Mouse (Mus musculus): ENCODE results near the gene Epha3. TPM values are rescaled to one million over a fixed set of nuclear protein-coding genes. Genes with fewer than 3 reads are reported as not detected.

The Epha3 gene
- total RNA-seq, 2 experiments from 2014 or later = 24.3 to 25.7 TPM

GRCm38 (mm10) chr16:63658302-63658974 is 205.5 kb downstream of the Epha3 start:
- no peak for DNase-seq (ENCODE audit: low spot score in 2 of 2)

- DNase-seq (ENCODE audit: low spot score in 2 of 2) = no peak
Observed at GRCm38 (mm10) chr16:63657743-63658142, 206.2 kb downstream of the Epha3 start.

- DNase-seq (ENCODE audit: low spot score in 2 of 2) = no peak
Observed at GRCm38 (mm10) chr16:63653393-63653918, 210.5 kb downstream of the Epha3 start.

GRCm38 (mm10) chr16:63650760-63651159 is 213.2 kb downstream of the Epha3 start:
- no peak for DNase-seq (ENCODE audit: low spot score in 2 of 2)

- no peak for DNase-seq (ENCODE audit: low spot score in 2 of 2)
Observed at GRCm38 (mm10) chr16:63646577-63646976, 217.4 kb downstream of the Epha3 start.

- no peak for DNase-seq (ENCODE audit: low spot score in 2 of 2)
Observed at GRCm38 (mm10) chr16:63642641-63643040, 221.3 kb downstream of the Epha3 start.

- DNase-seq (ENCODE audit: low spot score in 2 of 2) = no peak
Observed at GRCm38 (mm10) chr16:63641603-63642002, 222.4 kb downstream of the Epha3 start.

GRCm38 (mm10) chr16:63638701-63639100 is 225.3 kb downstream of the Epha3 start:
- no peak for DNase-seq (ENCODE audit: low spot score in 2 of 2)

GRCm38 (mm10) chr16:63633748-63634166 is 230.2 kb downstream of the Epha3 start:
- DNase-seq (ENCODE audit: low spot score in 2 of 2) = no peak

- DNase-seq (ENCODE audit: low spot score in 2 of 2) = no peak
Observed at GRCm38 (mm10) chr16:63625229-63625628, 238.7 kb downstream of the Epha3 start.

- DNase-seq (ENCODE audit: low spot score in 2 of 2) = no peak
Observed at GRCm38 (mm10) chr16:63621845-63622244, 242.1 kb downstream of the Epha3 start.

GRCm38 (mm10) chr16:63615396-63615795 is 248.6 kb downstream of the Epha3 start:
- no peak for DNase-seq (ENCODE audit: low spot score in 2 of 2)

- DNase-seq (ENCODE audit: low spot score in 2 of 2) = no peak
Observed at GRCm38 (mm10) chr16:63613006-63613405, 251.0 kb downstream of the Epha3 start.

- DNase-seq (ENCODE audit: low spot score in 2 of 2) = no peak
Observed at GRCm38 (mm10) chr16:63600229-63600628, 263.7 kb downstream of the Epha3 start.

GRCm38 (mm10) chr16:63594656-63595055 is 269.3 kb downstream of the Epha3 start:
- DNase-seq (ENCODE audit: low spot score in 2 of 2) = no peak

- no peak for DNase-seq (ENCODE audit: low spot score in 2 of 2)
Observed at GRCm38 (mm10) chr16:63569746-63570145, 294.2 kb downstream of the Epha3 start.

GRCm38 (mm10) chr16:63566106-63566836 is 297.7 kb downstream of the Epha3 start:
- no peak for DNase-seq (ENCODE audit: low spot score in 2 of 2)

GRCm38 (mm10) chr16:63556410-63557146 is 307.4 kb downstream of the Epha3 start:
- DNase-seq (ENCODE audit: low spot score in 2 of 2) = no peak

GRCm38 (mm10) chr16:63552531-63552930 is 311.4 kb downstream of the Epha3 start:
- DNase-seq (ENCODE audit: low spot score in 2 of 2) = no peak

GRCm38 (mm10) chr16:63539489-63539888 is 324.5 kb downstream of the Epha3 start:
- no peak for DNase-seq (ENCODE audit: low spot score in 2 of 2)

- DNase-seq (ENCODE audit: low spot score in 2 of 2) = no peak
Observed at GRCm38 (mm10) chr16:63528821-63529220, 335.2 kb downstream of the Epha3 start.

GRCm38 (mm10) chr16:63517636-63518035 is 346.3 kb downstream of the Epha3 start:
- DNase-seq (ENCODE audit: low spot score in 2 of 2) = no peak
